Mouse (Mus musculus) midbrain, embryonic 16.5 days (tissue): ENCODE measurements around the gene Zfand6. TPM values are rescaled to one million over a fixed set of nuclear protein-coding genes. Genes with fewer than 3 reads are reported as not detected.

ENCODE experiments used
- ATAC-seq: fragments of 200-750 bp; cut with Nextera tagmentation; 2 replicates; pipeline ENCODE4 v1.8.0; 2017; ENCODE audit warnings: moderate TSS enrichment
- H3K27ac ChIP-seq: fragments of 300-500 bp; sonication (generic); 2 replicates; pipeline ENCODE4 v1.5.1; 2014; ENCODE audit warnings: mild to moderate bottlenecking, low read length, mixed read lengths
- H3K27me3 ChIP-seq: fragments of 300-500 bp; sonication (generic); 2 replicates; pipeline ENCODE4 v1.6.1; 2014; ENCODE audit warnings: low read depth, low read length, mixed read lengths; ENCODE audit not compliant: control insufficient read depth, insufficient read depth
- H3K36me3 ChIP-seq: fragments of 300-500 bp; sonication (generic); 2 replicates; pipeline ENCODE4 v1.6.1; 2014; ENCODE audit warnings: mild to moderate bottlenecking, low read length, moderate library complexity, mixed read lengths; ENCODE audit not compliant: control insufficient read depth, insufficient read depth
- H3K4me1 ChIP-seq: fragments of 300-500 bp; sonication (generic); 2 replicates; pipeline ENCODE4 v1.6.1; 2014; ENCODE audit warnings: mild to moderate bottlenecking, low read length, mixed read lengths; ENCODE audit not compliant: control insufficient read depth, insufficient read depth
- H3K4me2 ChIP-seq: fragments of 300-500 bp; sonication (generic); 2 replicates; pipeline ENCODE4 v1.6.1; 2014; ENCODE audit warnings: mild to moderate bottlenecking, low read length, mixed read lengths
- H3K4me3 ChIP-seq: fragments of 300-500 bp; sonication (generic); 2 replicates; pipeline ENCODE4 v1.5.1; 2014; ENCODE audit warnings: low read depth, mild to moderate bottlenecking, low read length, moderate library complexity, mixed read lengths
- H3K9ac ChIP-seq: fragments of 300-500 bp; sonication (generic); 2 replicates; pipeline ENCODE4 v1.6.1; 2014; ENCODE audit warnings: low read depth, low read length, mixed read lengths
- H3K9me3 ChIP-seq: fragments of 300-500 bp; sonication (generic); replicated peaks from 2 replicates; pipeline ENCODE4 v1.6.1; 2014; ENCODE audit warnings: mild to moderate bottlenecking, low read length, mixed read lengths; ENCODE audit not compliant: control insufficient read depth, poor library complexity, severe bottlenecking
- WGBS: fragments of 180-500 bp; shearing (Covaris S2); extraction: QIAGEN DNeasy Blood & Tissue Kit; methylation state at CpG from one replicate; pipeline ENCODE4 v1.1.7; 2014; 5-methylcytosine and 5-hydroxymethylcytosine counted together
- polyA plus RNA-seq: library from polyadenylated mRNA; unstranded; fragments of >200 nt; fragmentation: Nextera tagmentation; extraction: Ambion mirVana; gene quantifications from 2 replicates; pipeline ENCODE4 v1.2.1, GENCODE M21; 2015

The Zfand6 gene
- polyA plus RNA-seq, 1 experiment from 2014 or later, result 169 TPM

- Histone ChIP-seq H3K36me3 (no peaks in the 10 kb centered on the region), H3K4me3 (peak overlapping the region; percentile 86), H3K27me3 (no peaks in the 10 kb centered on the region; the same call in 1 of the 2 replicates), H3K4me2 (peak overlapping the region; percentile 88), H3K9ac (peak overlapping the region; percentile 64), H3K27ac (peak overlapping the region; percentile 1; the same call in 1 of the 2 replicates), H3K4me1 (0 out of 2 replicates have a peak, but pooled peaks cover 2% of the 10 kb centered on the region), H3K9me3 (no peaks in the 10 kb centered on the region)
- ATAC-seq, result peak; percentile 93
- WGBS, result 3% methylated on average over 19 of the region's 19 CpGs
Observed at GRCm38 (mm10) chr7:84690101-84690509, 346 bp upstream of the Zfand6 start.

- 66% methylated on average over 12 of the region's 12 CpGs for WGBS
- Histone ChIP-seq H3K27me3 (no peaks in the 10 kb centered on the region), H3K36me3 (no peaks in the 10 kb centered on the region), H3K4me2 (no peak overlapping the region), H3K4me3 (no peak overlapping the region), H3K27ac (no peak overlapping the region), H3K4me1 (0 out of 2 replicates have a peak, but pooled peaks cover 2% of the 10 kb centered on the region), H3K9ac (no peak overlapping the region), H3K9me3 (no peaks in the 10 kb centered on the region)
- no peak for ATAC-seq
Observed at GRCm38 (mm10) chr7:84687653-84688580, 1.8 kb downstream of the Zfand6 start.

- no peak overlapping the region for H3K4me3 ChIP-seq
- H3K9me3 ChIP-seq, result no peaks in the 10 kb centered on the region
- H3K4me2 ChIP-seq, result no peak overlapping the region
- peaks cover 2% of the 10 kb centered on the region; the same call in 1 of the 2 replicates for H3K4me1 ChIP-seq
- H3K9ac ChIP-seq, result no peak overlapping the region
- no peaks in the 10 kb centered on the region for H3K27me3 ChIP-seq
- H3K27ac ChIP-seq, result no peak overlapping the region
- no peak for ATAC-seq
- no peaks in the 10 kb centered on the region for H3K36me3 ChIP-seq
- 88% methylated on average over 2 of the region's 2 CpGs for WGBS
Observed at GRCm38 (mm10) chr7:84686380-84686779, 3.4 kb downstream of the Zfand6 start.

- no peaks in the 10 kb centered on the region for H3K27me3 ChIP-seq
- no peak overlapping the region for H3K27ac ChIP-seq
- H3K4me1 ChIP-seq, result peaks cover 7% of the 10 kb centered on the region
- no peak overlapping the region for H3K4me3 ChIP-seq
- no peaks in the 10 kb centered on the region for H3K36me3 ChIP-seq
- H3K4me2 ChIP-seq, result no peak overlapping the region
- no peaks in the 10 kb centered on the region for H3K9me3 ChIP-seq
- WGBS, result 92% methylated on average over 1 of the region's 1 CpGs
- H3K9ac ChIP-seq, result no peak overlapping the region
- ATAC-seq, result no peak
Observed at GRCm38 (mm10) chr7:84684675-84685074, 5.1 kb downstream of the Zfand6 start.

- Histone ChIP-seq H3K4me2 (no peak overlapping the region), H3K36me3 (no peaks in the 10 kb centered on the region), H3K27me3 (no peaks in the 10 kb centered on the region), H3K27ac (no peak overlapping the region), H3K4me3 (no peak overlapping the region), H3K9ac (no peak overlapping the region), H3K9me3 (no peaks in the 10 kb centered on the region), H3K4me1 (peaks cover 18% of the 10 kb centered on the region)
- no peak for ATAC-seq
- WGBS, result 87% methylated on average over 1 of the region's 1 CpGs
Observed at GRCm38 (mm10) chr7:84681558-84681957, 8.2 kb downstream of the Zfand6 start.

GRCm38 (mm10) chr7:84680931-84681330 is 8.8 kb downstream of the Zfand6 start:
- no peak for ATAC-seq
- H3K9ac ChIP-seq, result no peak overlapping the region
- H3K4me3 ChIP-seq, result no peak overlapping the region

GRCm38 (mm10) chr7:84680092-84680491 is 9.7 kb downstream of the Zfand6 start:
- Histone ChIP-seq H3K9me3 (no peaks in the 10 kb centered on the region), H3K4me3 (no peak overlapping the region; the same call in 1 of the 2 replicates), H3K9ac (no peak overlapping the region), H3K36me3 (no peaks in the 10 kb centered on the region), H3K4me2 (peak overlapping the region; percentile 40), H3K4me1 (peaks cover 18% of the 10 kb centered on the region), H3K27ac (no peak overlapping the region), H3K27me3 (no peaks in the 10 kb centered on the region)
- ATAC-seq, result no peak
- WGBS, result 61% methylated on average over 2 of the region's 2 CpGs

More at GRCm38 (mm10) chr7:84680931-84681330, 8.8 kb downstream of the Zfand6 start:
- Histone ChIP-seq H3K4me1 (peaks cover 18% of the 10 kb centered on the region), H3K36me3 (no peaks in the 10 kb centered on the region), H3K27ac (no peak overlapping the region), H3K9me3 (no peaks in the 10 kb centered on the region), H3K4me2 (no peak overlapping the region), H3K27me3 (no peaks in the 10 kb centered on the region)

GRCm38 (mm10) chr7:84679264-84679663 is 10.5 kb downstream of the Zfand6 start:
- ATAC-seq, result peak; percentile 99
- H3K36me3 ChIP-seq, result no peaks in the 10 kb centered on the region
- H3K9me3 ChIP-seq, result no peaks in the 10 kb centered on the region
- H3K27ac ChIP-seq, result no peak overlapping the region
- H3K4me3 ChIP-seq, result peak overlapping the region; percentile 45
- peaks cover 18% of the 10 kb centered on the region for H3K4me1 ChIP-seq
- no peaks in the 10 kb centered on the region for H3K27me3 ChIP-seq
- H3K4me2 ChIP-seq, result peak overlapping the region; percentile 40; the same call in 1 of the 2 replicates
- 0 out of 2 replicates have a peak overlapping the region, but pooled peaks have one; percentile 30 for H3K9ac ChIP-seq
- 1% methylated on average over 4 of the region's 4 CpGs for WGBS

GRCm38 (mm10) chr7:84673103-84673502 is 16.7 kb downstream of the Zfand6 start:
- Histone ChIP-seq H3K36me3 (no peaks in the 10 kb centered on the region), H3K4me3 (no peak overlapping the region), H3K27ac (no peak overlapping the region), H3K9ac (no peak overlapping the region), H3K27me3 (no peaks in the 10 kb centered on the region), H3K4me2 (no peak overlapping the region), H3K9me3 (no peaks in the 10 kb centered on the region), H3K4me1 (peaks cover 11% of the 10 kb centered on the region)
- ATAC-seq, result no peak
- WGBS, result 29% methylated on average over 1 of the region's 1 CpGs
